Mouse (Mus musculus): ENCODE data around the gene Olfr1197.

Gene Olfr1197

GRCm38 (mm10) chr2:88732266-88732665 is at the start of gene Olfr1197:
TSS of gene Olfr1197 (minus strand) at chr2:88732366.
- no peak for DNase-seq

GRCm38 (mm10) chr2:88770388-88770787 is 38.2 kb upstream of the Olfr1197 start, which contains the start of gene Olfr1200:
TSS of gene Olfr1200 (minus strand) at chr2:88770488.
- no peak for DNase-seq

- no peak for DNase-seq
These were observed 28.2 kb upstream of the Olfr1197 start, which contains the start of gene Olfr1199 for GRCm38 (mm10) chr2:88760369-88760768. TSS of gene Olfr1199 (minus strand) at chr2:88760469.

- no peak for DNase-seq
These were observed 19.1 kb upstream of the Olfr1197 start, which contains the start of gene Olfr1198 for GRCm38 (mm10) chr2:88751270-88751669. TSS of gene Olfr1198 (minus strand) at chr2:88751370.

- DNase-seq: no peak
These were observed 11.2 kb upstream of the Olfr1197 start for GRCm38 (mm10) chr2:88743379-88743778.

- DNase-seq: no peak
These were observed 27.7 kb downstream of the Olfr1197 start, which contains the start of gene Olfr1196 for GRCm38 (mm10) chr2:88704497-88704896. TSS of gene Olfr1196 (minus strand) at chr2:88704597.

GRCm38 (mm10) chr2:88689087-88689486 is 43.1 kb downstream of the Olfr1197 start, which contains the start of gene Olfr1195:
TSS of gene Olfr1195 (minus strand) at chr2:88689187.
- no peak for DNase-seq

All from right cerebral cortex, postnatal 14 days (tissue).